Mouse (Mus musculus) forebrain, embryonic 10.5 days (tissue): ENCODE data around the gene Tomm40. TPM values are rescaled to one million over a fixed set of nuclear protein-coding genes. Genes with fewer than 3 reads are reported as not detected.

Experiments used
- DNase-seq: peaks from one replicate; pipeline ENCODE4 v3.0.0-alpha.2; 2017; ENCODE audit warnings: low spot score; ENCODE audit errors: extremely low spot score
- H3K27ac ChIP-seq: fragments of 300-500 bp; sonication (generic); 2 replicates; pipeline ENCODE4 v1.5.1; 2016; ENCODE audit warnings: mild to moderate bottlenecking
- H3K27me3 ChIP-seq: fragments of 300-500 bp; sonication (generic); 2 replicates; pipeline ENCODE4 v1.6.1; 2016; ENCODE audit warnings: mild to moderate bottlenecking; ENCODE audit not compliant: poor library complexity, severe bottlenecking
- H3K36me3 ChIP-seq: fragments of 300-500 bp; sonication (generic); replicated peaks from 2 replicates; pipeline ENCODE4 v1.6.1; 2016; ENCODE audit warnings: mild to moderate bottlenecking, moderate library complexity
- H3K4me1 ChIP-seq: fragments of 300-500 bp; sonication (generic); 2 replicates; pipeline ENCODE4 v1.6.1; 2016
- H3K4me3 ChIP-seq: fragments of 300-500 bp; sonication (generic); 2 replicates; pipeline ENCODE4 v1.5.1; 2016; ENCODE audit warnings: mild to moderate bottlenecking, moderate library complexity
- H3K9me3 ChIP-seq: fragments of 300-500 bp; sonication (generic); 2 replicates; pipeline ENCODE4 v1.6.1; 2016; ENCODE audit warnings: mild to moderate bottlenecking, moderate library complexity
- WGBS: fragments of 180-500 bp; shearing (Covaris S2); methylation state at CpG from one replicate; pipeline ENCODE4 v1.1.7; 2016; 5-methylcytosine and 5-hydroxymethylcytosine counted together
- polyA plus RNA-seq: library from polyadenylated mRNA; unstranded; fragments of >200 nt; fragmentation: Nextera tagmentation; extraction: Ambion mirVana; gene quantifications from 2 replicates; pipeline ENCODE4 v1.2.1, GENCODE M21; 2016

Gene Tomm40
- polyA plus RNA-seq, 1 experiment from 2014 or later, result 187 TPM

GRCm38 (mm10) chr7:19714836-19715235 is 402 bp downstream of the Tomm40 start:
- Histone ChIP-seq H3K4me1 (peaks cover 27% of the 10 kb centered on the region), H3K27me3 (no peaks in the 10 kb centered on the region), H3K27ac (peak overlapping the region; percentile 89), H3K4me3 (peak overlapping the region; percentile 94), H3K9me3 (no peaks in the 10 kb centered on the region), H3K36me3 (peaks cover 72% of the 10 kb centered on the region)
- DNase-seq, result no peak
- WGBS, result under 1% methylated on average over 39 of the region's 39 CpGs

DNA sequence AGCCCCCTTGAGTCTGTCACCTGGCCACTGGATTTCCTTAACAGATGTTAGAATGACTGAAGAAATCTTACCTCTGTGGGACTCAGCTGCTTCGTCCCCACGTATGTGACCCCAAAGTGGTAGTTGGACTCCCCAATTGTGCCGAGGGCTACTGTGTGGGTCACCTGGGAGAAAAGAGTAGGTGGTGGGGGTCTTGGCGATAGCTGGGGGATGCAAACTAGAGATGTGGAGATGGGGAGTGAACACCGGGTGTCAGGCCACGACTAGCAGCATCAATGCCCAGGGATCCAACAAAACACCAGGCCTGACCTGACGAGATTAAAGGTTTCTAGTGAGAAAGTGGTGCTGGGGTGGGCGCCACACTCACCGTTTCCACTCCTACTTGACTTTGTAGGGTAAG is 1.6 kb downstream of the Tomm40 start:
- Histone ChIP-seq H3K9me3 (no peaks in the 10 kb centered on the region), H3K4me3 (peak overlapping the region; percentile 94), H3K27ac (no peak overlapping the region), H3K27me3 (no peaks in the 10 kb centered on the region), H3K36me3 (peaks cover 72% of the 10 kb centered on the region), H3K4me1 (peaks cover 27% of the 10 kb centered on the region)
- WGBS, result 93% methylated on average over 9 of the region's 9 CpGs
- no peak for DNase-seq

DNA sequence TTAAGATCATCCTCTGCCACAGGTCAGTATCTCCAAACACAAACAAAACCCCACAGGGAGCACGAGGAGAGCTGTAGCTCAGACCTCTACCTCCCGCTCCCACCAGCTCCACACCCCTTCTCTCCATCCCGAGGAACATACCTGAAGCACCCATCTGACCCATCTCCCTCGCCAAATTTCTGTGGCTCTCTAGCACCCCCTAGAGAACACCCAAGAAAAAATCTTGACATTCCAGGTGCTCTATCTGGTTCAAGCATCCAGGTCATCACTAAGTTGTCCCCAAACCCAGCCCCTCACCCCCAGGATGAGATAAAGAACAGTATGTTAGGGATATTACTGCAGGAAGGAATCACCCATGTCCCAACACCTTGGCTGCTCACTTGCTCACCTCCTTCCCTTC is 2.0 kb downstream of the Tomm40 start:
- H3K9me3 ChIP-seq, result no peaks in the 10 kb centered on the region
- peak overlapping the region; percentile 94 for H3K4me3 ChIP-seq
- no peak overlapping the region for H3K27ac ChIP-seq
- 58% methylated on average over 4 of the region's 4 CpGs for WGBS
- H3K4me1 ChIP-seq, result peaks cover 27% of the 10 kb centered on the region
- DNase-seq, result no peak
- peaks cover 73% of the 10 kb centered on the region for H3K36me3 ChIP-seq
- no peaks in the 10 kb centered on the region for H3K27me3 ChIP-seq

DNA sequence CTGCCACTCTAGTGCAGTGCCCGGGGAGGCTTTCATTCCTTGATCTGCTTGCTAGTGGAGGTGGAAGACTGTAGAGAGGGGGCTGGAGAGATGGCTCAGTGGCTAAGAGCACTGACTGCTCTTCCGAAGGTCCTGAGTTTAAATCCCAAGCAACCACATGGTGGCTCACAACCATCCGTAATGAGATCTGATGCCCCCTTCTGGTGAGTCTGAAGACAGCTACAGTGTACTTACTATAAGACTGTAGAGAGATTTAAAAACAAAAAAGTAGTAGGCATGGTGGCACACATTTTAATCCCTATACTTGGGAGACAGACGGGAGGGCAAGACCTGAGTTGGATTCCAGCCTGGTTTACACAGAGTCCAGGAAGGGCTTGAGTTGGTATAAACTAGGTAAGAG is 2.8 kb downstream of the Tomm40 start:
- no peak overlapping the region for H3K4me3 ChIP-seq
- no peak for DNase-seq
- WGBS, result 82% methylated on average over 4 of the region's 4 CpGs
- H3K4me1 ChIP-seq, result peaks cover 27% of the 10 kb centered on the region
- no peaks in the 10 kb centered on the region for H3K27me3 ChIP-seq
- peaks cover 75% of the 10 kb centered on the region for H3K36me3 ChIP-seq
- no peaks in the 10 kb centered on the region for H3K9me3 ChIP-seq
- no peak overlapping the region for H3K27ac ChIP-seq

DNA sequence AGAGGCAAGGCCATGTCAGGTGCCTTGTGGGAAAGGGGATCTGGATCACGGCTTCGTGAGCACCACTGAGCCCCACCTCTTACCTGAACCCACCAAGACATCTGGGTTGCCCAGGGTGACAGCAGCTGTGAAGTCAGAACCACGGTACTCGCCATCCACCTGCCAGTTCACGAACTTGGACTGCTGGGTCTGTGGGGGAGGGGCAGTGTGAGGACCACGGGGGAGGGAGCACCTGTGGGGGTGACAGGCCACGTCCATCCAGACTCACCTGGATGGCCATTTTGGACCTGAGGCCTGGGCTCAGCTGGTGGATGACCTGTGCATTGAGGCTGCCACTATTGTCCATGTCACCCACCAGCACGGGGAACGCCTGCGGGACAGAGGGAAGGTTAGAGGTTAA is 4.6 kb downstream of the Tomm40 start:
- 95% methylated on average over 10 of the region's 10 CpGs for WGBS
- Histone ChIP-seq H3K9me3 (no peaks in the 10 kb centered on the region), H3K27me3 (no peaks in the 10 kb centered on the region), H3K4me3 (no peak overlapping the region), H3K4me1 (peaks cover 17% of the 10 kb centered on the region), H3K27ac (no peak overlapping the region), H3K36me3 (peaks cover 83% of the 10 kb centered on the region)
- no peak for DNase-seq

GRCm38 (mm10) chr7:19705271-19705670 is 10.0 kb downstream of the Tomm40 start:
- peaks cover 93% of the 10 kb centered on the region for H3K36me3 ChIP-seq
- H3K27ac ChIP-seq, result no peak overlapping the region
- no peak overlapping the region for H3K4me3 ChIP-seq
- no peak for DNase-seq
- peaks cover 22% of the 10 kb centered on the region for H3K4me1 ChIP-seq
- no peaks in the 10 kb centered on the region for H3K27me3 ChIP-seq
- no peaks in the 10 kb centered on the region for H3K9me3 ChIP-seq
- 96% methylated on average over 7 of the region's 7 CpGs for WGBS

DNA sequence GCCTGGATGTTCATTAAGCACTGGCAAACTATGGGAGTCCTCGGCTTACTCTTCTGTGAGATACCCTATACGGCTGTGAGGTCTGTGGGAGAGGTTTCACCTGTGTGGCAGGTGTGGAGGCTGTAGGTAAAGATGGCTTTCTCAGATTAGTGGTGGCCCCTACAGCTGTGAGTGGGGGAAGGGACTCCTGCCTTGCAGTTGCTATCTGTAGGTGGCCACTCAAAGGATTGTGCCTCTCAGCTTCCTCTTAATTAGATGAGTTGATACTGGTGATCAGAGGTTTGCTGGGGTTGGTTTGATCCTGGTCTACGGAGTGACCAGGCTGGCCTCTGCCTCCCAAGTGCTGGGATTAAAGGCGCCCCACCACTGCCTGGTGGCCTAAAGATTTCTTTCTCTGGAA is 10.8 kb downstream of the Tomm40 start:
- Histone ChIP-seq H3K9me3 (no peaks in the 10 kb centered on the region), H3K36me3 (peaks cover 86% of the 10 kb centered on the region), H3K27ac (no peak overlapping the region), H3K4me1 (peaks cover 30% of the 10 kb centered on the region), H3K4me3 (no peak overlapping the region), H3K27me3 (no peaks in the 10 kb centered on the region)
- WGBS, result 90% methylated on average over 4 of the region's 4 CpGs
- no peak for DNase-seq

DNA sequence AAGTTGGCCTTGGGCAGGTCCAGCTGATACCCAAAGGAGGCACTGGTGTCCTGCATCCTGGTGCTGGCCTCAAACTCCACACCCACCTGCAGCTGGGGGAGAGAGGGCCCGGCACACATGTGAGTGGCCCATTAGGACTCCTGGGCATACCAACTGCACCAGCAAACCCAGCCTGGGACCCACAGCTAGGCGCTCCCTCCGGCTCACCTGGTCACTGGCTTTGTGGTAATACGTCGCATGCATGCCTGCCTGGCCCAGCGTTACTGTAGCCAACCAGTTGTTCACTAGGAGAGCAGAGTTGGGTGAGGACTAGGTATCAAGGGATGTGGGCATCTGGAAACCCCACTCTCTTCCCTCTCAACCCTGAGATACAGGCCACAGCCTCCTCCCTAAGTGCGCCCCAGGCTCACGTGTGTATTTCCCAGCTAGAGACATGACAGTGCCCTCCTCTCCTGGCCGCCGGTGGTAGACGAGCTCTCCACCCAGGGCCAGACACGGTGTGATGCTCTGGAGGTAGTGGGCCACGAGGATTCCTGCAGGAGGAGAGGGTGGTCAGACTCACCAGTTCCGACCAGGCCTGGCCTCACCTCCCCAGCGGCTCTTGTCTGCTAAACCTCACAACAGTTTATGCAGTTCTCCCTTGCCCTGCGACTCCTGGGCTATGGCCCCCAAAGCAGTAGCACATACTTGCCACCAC is 12.2 kb downstream of the Tomm40 start:
- Histone ChIP-seq H3K27me3 (no peaks in the 10 kb centered on the region), H3K27ac (no peak overlapping the region), H3K4me3 (no peak overlapping the region), H3K4me1 (peaks cover 44% of the 10 kb centered on the region), H3K36me3 (peaks cover 71% of the 10 kb centered on the region), H3K9me3 (no peaks in the 10 kb centered on the region)
- 91% methylated on average over 16 of the region's 16 CpGs for WGBS
- no peak for DNase-seq

DNA sequence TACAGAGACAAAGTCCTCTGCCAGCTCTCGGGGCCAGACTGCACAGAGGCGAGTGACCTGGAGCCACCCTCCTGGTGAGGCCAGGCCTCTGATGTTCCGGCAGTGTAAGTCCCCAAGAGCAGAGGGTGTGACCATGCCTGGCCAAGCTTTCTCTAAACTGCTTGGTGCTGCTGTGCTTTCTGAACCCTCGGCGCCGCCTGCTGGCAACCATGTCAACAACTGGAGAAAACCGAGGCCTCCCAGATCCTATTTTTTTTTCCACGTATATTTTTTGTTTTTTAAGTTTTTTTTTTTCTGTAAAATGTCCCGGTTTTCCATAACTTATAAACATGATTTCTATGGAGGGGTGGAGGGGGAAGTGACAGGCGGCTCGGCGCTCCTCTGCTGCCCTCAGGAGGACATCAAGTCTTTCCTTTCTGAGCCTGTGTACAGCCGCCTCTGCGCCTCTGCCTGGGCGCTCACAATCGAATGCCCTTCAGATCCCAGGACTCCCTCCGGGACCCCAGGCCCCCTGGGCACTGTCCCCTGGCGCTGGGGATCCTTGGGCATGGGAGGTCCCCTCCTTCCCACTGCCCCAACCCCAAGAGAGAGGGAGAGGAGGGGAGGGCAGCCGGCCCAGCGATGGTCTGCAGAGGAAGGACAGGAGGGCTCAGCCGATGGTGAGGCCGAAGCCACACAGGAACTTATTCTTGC is 14.0 kb downstream of the Tomm40 start:
- H3K36me3 ChIP-seq, result peaks cover 66% of the 10 kb centered on the region
- H3K4me3 ChIP-seq, result peak overlapping the region; percentile 2; the same call in 1 of the 2 replicates
- peaks cover 8% of the 10 kb centered on the region for H3K9me3 ChIP-seq
- DNase-seq, result peak; percentile 68
- 31% methylated on average over 22 of the region's 22 CpGs for WGBS
- no peaks in the 10 kb centered on the region for H3K27me3 ChIP-seq
- H3K4me1 ChIP-seq, result peaks cover 52% of the 10 kb centered on the region
- H3K27ac ChIP-seq, result peak overlapping the region; percentile 71

- Histone ChIP-seq H3K4me1 (peaks cover 52% of the 10 kb centered on the region), H3K36me3 (peaks cover 68% of the 10 kb centered on the region), H3K9me3 (peaks cover 10% of the 10 kb centered on the region), H3K27ac (peak overlapping the region; percentile 71), H3K27me3 (no peaks in the 10 kb centered on the region), H3K4me3 (no peak overlapping the region)
- no peak for DNase-seq
- 66% methylated on average over 12 of the region's 12 CpGs for WGBS
Measured at GRCm38 (mm10) chr7:19700299-19701068, 14.8 kb downstream of the Tomm40 start.

- peak overlapping the region; percentile 82; the same call in 1 of the 2 replicates for H3K27ac ChIP-seq
- H3K4me3 ChIP-seq, result no peak overlapping the region
- peaks cover 55% of the 10 kb centered on the region for H3K4me1 ChIP-seq
- 77% methylated on average over 4 of the region's 4 CpGs for WGBS
- H3K27me3 ChIP-seq, result no peaks in the 10 kb centered on the region
- no peak for DNase-seq
- H3K9me3 ChIP-seq, result peaks cover 10% of the 10 kb centered on the region
- peaks cover 61% of the 10 kb centered on the region for H3K36me3 ChIP-seq
Measured at GRCm38 (mm10) chr7:19699827-19700148, 15.4 kb downstream of the Tomm40 start.

GRCm38 (mm10) chr7:19698907-19699826 is 16.1 kb downstream of the Tomm40 start, which contains the start of gene Apoe:
Gene Apoe, minus strand, starts transcription at chr7:19699188.
- H3K4me3 ChIP-seq, result peak within 1 kb of the TSS; percentile 51
- no peaks in the 10 kb centered on the region for H3K27me3 ChIP-seq
- H3K4me1 ChIP-seq, result peaks cover 56% of the 10 kb centered on the region
- peak within 1 kb of the TSS; percentile 82 for H3K27ac ChIP-seq
- peaks cover 54% of the 10 kb centered on the region for H3K36me3 ChIP-seq
- DNase-seq, result peak; percentile 58
- H3K9me3 ChIP-seq, result peaks cover 10% of the 10 kb centered on the region
- WGBS, result under 1% methylated on average over 20 of the region's 20 CpGs
